Mouse (Mus musculus) c-Kit-positive CD71-positive TER-119-negative erythroid progenitor cells, embryonic 14.5 days (primary cell): ENCODE results near the gene Ahcy.
"Not testable (repeated sequence)": the region's sequence is repeated elsewhere in the genome, so short reads cannot be mapped to it uniquely, and the experiment has no call there.

ENCODE experiments used
- DNase-seq: peaks from one replicate; pipeline ENCODE4 v3.0.0-alpha.2; 2013; ENCODE audit warnings: low read depth

The Ahcy gene

DNA sequence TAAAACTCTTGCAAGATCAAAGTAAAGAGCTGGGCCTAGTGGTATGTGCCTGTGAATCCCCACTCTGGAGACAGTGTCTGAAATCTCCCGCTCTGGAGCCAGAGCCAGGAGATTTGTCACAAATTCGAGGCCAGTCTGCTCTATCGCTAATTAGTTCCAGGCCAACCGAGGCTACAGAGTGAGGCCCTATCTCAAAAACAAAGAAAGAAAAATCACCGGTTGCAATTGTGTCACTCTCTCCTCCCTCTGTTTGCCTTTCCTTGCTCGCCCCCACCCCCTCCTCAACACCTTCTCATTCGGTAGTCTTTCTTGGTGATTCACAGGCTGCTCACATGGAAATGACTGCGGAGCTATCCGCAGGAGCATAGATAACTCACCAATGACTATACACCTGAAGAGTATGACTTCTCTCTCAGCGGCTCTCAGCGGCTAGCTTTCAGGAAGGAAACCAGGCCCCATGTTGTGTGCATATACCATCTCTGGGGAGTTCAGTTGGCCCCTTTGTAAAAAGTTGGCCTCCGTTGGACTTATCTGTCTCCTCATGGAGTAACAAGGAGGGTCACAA, 551 bp upstream of the Ahcy start:
- DNase-seq, result no peak

DNA sequence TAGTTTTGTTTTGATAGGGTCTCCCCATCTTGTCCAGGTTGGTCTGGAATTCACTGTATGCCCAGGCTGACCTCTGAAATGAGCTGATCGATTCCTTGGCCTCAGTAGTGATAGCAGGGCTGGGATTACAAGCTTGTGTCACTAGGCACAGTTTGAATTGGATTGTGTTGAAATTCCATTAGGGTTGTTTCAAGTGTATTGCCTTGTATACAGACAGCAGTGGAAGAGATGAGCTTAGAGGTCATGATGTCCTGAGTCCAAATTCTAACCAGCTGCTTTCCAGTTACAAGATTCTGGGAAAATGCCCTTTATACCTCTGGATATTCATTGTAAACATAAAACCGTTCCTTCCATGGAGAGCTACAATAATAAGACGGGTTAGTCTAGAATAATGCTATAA, 950 bp downstream of the Ahcy start:
- no peak for DNase-seq

DNA sequence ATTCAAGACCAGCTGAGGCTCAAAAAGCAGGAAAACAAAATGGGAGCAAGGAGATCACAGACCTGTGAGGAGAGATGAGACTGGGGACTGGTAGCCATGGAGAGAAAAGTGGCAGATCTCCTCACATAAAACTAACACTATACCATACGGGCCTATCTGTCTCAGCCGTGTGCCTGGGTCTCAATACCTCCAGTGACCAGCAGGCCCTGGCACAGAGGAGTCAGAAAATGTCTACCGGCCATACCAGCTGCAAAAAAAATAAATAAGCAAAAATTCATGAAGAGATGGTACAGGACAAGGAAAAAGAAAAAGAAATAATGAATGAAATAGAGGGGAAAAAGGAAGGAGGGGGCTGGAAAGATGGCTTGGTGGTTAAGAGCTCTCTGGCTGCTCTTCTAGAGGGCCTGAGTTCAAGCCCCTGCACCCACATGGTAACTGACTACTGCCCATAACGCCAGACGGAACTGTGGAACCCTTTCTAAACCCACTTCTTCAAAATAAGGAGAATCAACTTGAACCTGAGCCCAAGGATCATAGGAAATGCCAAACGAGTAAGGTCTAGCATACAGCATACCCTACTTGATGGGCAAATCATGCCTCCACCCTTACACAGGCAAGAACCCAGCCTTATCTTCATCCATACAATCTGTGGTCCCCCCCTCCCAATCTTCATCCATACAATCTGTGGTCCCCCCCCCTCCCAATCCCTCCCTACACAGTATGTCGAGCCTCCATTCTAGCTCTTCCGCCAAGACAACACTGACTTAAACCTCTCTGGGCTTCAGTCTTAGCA, 1.7 kb downstream of the Ahcy start:
- no peak for DNase-seq

DNA sequence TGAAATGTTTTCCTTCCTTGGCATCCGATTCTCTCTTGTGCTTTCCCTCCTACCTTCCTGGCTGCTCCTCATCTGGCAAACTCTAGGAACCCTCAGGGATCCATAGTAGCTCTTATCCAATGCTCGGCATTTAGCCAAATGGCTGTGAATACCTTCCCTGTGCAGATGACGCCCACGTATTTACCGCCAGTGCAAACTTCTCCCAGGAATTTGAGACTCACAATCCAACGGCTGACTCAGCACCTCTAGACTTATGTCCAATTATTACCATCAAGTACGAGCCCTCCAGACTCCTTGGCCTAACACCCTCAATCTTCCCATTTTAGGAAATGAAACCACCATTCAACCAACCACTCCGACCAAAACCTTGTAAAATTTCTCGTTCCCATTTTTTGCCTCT, 3.3 kb downstream of the Ahcy start:
- DNase-seq, result no peak

DNA sequence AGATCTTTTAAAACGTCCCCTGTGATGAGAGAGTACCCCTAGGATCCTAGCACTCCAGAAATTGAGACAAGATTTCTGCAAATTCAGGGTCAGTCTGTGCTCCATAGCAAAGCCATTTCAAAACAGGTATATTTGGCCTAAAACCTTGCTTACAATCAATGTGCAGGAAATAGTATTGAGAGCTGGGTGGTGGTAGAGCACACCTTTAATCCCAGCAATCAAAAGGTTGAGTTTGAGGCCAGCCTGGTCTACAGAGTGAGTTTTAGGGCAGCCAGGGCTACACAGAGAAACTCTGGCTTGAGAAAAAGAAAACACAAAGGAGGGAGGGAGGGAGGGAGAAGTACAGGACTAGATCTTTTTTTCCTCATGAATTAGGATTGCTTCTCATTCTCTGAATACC, 16.9 kb downstream of the Ahcy start:
- no peak for DNase-seq

DNA sequence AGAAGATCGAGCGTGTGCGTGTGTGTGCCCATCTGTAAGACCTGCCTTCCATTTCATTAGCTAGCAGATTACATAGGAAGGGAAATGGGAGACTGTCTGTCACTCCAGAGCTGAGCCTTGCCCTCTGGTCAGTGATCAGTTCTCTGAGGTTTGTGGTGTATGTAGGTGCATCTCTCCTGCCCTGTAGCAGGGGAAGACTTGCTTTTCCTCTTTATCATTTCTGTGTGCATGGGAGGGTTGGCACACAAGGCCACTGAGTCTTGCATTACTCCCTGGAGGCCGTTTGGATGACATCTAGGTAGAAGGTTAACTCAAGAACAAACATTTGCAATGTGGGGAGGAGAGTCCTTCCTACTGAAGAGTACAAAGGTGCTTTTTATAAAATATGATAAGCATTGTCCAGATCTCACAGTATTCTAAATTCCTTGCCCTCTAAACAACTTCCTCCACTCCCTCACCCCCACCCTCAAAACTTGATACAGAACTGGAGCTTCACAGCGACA, 18.2 kb downstream of the Ahcy start:
- no peak for DNase-seq

DNA sequence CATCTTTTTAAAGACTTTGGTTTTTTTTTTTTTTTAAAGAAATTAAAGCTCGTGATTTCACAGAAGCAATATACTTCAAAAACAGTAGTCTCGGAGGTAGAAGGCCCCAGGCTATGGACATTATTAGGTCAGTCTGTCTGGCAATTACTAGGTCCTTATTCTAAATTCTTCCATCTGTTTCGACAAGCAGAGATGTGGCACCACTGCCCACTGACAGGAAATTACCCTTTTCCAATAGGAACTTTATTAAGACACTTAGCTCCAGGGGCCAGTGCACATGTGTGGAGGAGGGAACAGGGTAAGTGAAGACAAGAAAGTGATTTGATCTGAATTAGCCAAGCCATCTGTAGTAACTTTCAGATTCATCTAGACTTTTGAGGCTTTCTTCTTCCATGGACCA, 19.6 kb downstream of the Ahcy start:
- DNase-seq, result no peak

DNA sequence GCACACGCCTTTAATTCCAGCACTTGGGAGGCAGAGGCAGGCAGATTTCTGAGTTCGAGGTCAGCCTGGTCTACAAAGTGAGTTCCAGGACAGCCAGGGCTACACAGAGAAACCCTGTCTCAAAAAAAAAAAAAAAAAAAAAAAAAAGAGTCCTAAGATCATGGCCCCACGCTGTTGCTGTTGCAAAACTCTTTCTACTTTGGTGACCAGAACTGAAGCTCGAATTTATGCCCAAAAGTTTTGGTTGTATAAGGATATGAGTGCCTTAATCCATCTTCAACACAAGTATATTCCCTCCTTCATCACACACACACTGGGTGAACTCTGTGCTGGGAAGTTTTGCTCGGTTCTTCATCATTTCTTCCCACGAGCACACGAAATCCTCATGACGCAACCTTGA, 20.8 kb downstream of the Ahcy start:
- DNase-seq, result not testable (repeated sequence)

DNA sequence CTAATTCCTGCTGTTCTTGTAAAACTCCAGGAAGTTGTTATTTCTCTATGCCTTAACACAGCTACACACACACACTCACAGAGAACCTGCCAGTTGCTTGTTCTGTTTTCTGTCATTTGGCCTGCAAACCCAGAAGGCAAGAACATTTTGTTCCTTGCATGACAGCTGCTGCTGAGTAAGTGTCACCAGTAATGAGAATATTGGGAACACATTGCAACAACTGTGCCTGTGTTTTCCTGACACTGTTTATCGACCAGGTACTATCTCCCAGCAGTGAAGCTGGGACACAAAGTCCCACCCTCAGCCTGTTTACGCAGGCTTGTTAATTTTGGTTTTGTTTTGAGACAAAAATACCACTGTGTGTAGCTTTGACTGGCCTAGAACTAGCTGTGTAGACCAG, 21.6 kb downstream of the Ahcy start:
- DNase-seq, result no peak

DNA sequence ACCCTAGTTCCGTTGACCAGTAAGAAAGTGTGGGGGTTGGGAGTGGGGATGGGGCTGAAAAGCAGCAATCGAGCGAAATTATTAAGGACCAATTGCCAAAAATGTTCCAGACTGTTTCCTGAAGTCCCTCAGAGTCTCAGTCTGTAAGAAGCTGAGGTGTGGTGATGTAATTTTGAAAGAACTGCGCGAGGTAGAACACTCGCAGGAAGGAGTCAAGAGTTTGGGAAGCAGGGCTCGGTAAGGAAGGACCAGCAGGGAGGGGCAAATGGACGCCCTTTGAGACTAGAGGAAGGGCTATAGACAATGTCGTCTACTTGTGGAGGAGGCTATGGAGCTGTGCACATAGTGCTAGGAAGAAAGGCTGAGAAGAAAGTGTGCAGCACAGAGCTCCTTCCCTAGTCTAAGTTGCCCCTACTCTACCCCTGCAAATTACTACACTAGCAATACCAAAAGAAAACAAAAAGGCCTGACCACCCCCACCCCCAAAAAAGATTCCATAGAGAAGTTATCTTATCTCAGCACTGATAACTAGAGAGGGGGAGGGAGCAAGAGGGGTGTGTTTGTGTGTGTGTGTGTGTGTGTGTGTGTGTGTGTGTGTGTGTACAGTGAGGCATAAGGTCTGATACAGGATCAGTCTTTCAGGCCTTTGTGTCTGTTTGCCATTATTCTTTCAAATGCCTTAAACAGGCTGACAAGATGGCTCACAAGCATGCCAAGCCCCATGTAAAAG, 22.5 kb downstream of the Ahcy start:
- no peak for DNase-seq

DNA sequence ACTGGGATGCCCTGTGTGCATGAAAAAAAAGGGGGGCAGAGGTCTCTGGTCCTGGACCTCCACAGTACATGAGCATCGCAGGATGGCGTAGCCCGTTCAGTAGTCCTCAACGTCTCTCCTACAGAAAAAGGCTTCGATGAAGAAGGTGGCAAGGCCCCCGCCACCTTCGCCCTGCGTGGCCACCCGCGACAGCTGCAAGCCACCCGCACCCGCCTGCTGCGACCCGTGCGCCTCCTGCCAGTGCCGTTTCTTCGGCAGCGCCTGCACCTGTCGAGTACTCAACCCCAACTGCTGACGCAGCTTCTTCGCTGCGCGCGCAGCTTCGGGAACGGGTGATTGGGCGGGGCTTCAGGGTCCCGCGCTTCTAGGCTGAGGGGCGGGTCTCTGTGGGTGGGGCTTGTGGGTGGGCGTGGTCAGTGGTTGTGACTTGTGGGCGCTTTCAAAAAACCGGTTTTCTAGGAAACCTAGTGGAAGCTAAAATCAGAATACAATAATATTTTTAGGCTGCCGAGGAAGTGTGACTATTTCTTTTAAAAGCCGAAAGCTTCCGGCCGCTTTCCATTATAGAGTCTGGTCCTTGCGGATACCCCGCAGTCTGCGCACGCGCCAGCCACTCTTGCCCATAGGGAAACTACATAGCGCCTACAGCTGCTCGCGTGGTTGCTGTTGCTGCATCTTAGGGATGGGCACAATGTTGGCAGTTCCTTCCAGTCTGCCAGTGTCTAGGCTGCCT, 23.6 kb downstream of the Ahcy start:
- DNase-seq, result peak; percentile 95

DNA sequence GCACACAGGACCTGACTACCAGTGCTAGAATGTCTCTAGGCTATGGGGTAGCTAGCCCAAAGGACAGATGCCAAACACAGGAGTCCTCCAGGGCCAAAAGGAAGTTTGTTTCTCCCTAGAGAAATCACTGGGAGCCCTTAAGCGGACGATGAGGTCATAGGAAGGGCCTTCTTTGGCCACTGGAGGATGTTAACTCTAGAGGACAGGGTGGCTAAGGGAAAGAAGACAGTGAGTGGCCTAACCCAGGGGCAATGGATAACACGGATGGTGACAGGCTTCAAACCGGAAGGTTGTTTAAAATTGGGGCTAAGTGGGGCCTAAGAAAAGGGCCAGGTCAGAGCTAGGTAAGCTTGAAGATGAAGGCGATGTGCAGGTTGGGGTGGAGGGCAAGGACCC, 24.2 kb downstream of the Ahcy start:
- no peak for DNase-seq

DNA sequence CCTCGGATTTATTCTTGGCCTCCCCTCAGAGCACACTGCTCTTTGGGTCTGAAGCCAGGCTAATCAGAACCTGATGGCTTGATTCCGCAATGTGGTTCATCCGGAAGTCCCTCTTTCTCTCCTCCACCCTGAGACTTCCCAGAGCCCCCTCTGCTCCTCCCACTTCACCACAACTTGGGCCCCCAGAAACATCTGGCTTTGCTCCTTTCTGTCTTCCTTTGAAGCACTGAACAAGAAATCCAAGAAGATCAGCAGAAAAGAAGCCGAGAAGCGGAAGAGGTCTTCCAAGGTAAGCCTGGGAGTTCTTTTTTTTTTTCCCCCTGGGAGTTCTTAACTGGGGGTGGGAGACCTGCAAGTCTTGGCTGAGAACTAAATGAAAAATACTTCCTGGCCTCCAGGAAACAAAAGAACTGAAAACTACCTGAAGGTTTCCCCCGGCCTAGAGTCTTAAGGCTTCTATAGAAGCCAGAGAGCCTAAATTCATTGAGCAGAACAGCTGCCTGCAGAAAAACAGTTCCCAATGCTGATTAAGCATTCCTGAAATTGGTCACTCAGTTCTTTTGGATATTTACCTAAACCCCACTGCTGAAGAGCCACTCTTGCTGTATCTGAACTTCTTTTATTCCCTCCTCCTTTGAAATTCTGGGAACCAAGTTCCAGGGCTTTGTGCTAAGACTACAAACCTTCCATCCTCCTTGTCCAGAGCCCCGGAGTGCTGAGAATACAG, 26.7 kb downstream of the Ahcy start:
- no peak for DNase-seq

DNA sequence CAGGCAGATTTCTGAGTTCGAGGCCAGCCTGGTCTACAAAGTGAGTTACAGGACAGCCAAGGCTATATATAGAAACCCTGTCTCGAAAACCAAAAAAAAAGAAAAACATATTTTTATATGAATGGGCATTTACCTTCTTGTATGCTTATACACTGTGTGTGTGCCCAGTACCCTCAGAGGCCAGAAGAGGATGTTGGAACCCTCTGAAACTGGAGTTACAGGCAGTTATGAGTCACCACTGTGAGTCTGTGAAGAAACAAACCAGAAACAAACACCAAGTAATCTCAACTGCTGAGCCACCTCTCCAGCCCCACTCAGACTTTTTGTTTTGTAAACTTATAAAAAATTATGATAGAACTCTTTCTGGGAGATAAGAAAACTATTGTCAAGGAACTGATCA, 27.5 kb downstream of the Ahcy start:
- DNase-seq, result no peak

DNA sequence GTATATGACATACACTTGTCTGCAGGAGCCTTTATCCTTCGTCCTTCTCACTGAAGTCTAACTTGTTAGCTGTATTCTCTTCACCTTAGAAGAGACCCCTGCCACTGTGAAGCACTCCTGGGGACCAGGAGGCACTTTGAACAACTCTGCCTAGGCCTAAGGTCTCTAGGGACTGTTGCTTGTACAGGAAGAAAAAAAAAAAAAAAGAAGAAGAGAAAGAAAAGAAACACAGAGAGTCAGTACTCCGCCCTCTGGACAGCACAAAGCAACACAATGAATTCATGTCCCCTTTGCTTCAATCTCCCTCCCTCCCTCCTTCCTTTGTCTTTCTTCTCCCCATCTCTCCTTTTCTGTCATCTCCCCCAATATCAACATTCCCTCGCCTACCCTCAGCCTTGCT, 29.2 kb downstream of the Ahcy start:
- no peak for DNase-seq

DNA sequence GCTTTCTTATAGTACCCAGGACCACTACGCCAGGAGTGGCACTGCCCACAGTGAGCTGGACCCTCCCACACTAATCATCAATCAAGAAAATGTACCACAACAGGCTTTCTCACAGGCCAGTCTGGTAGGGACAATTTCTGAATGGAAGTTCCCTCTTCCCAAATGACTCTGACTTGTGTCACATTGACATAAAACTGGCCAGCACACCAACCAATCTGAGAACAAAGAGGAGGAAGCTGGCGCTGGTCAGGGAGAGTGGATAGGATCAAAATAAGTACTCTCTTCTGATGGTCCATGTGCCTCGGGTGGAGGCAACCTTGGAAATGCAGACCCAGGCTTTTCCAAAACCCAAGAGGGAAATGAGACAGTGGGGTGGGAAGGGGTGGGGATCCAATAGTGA, 29.8 kb downstream of the Ahcy start:
- DNase-seq, result no peak

DNA sequence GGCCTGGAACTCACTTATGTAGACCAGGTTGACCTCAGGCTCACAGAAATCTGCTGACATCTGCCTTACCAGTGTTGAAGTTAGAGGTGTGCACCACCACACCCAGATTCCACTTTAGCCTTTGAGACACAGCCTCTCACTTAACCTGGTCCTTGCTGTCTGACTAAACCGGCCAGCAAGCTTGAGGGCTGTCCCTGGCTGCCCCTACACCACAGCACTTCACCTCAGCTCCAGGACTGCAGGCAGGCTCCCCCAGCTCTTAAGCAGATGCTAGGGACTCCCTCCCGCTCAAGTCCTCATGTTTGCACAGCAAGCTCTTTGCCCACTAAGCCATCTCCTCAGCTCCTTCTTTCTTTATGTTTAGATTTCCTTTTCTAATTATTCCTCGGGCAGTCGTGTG, 34.3 kb downstream of the Ahcy start:
- no peak for DNase-seq

DNA sequence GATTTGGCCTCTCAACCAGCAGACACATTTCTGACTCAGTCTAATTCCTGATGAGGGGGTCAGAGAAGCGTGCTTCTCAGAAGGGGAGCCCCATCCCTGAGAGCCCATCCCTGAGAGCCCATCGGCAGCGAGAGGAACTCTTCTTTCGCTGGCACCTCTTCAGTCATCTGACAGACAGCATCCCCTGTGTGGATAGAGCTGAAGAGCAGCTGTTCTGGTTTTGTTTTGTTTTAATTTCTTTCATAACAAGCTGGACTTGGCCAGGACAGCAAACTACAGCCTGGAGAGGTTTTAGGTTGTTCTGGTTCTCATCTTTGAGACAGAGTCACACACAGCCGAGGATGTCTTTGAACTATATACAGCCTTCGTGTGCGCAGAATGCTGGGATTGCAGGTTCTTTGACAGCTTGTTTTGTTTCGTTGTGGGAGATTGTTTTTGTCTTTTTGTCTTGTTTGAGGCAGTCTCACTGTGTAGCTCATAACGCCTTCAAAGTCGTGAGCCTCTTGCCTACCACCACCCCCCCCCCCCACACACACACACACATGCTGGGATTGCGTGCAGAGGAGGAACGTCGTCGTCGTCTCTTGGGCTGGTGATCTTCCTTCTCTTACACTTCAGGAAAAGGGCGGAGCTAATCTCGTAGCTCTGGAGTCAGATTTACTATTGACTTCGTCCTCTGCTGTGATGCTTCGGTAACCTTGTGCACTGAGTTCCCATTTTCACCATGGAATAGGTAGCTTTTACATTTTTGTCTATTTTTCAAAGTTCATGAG, 41.2 kb downstream of the Ahcy start:
- DNase-seq, result no peak

DNA sequence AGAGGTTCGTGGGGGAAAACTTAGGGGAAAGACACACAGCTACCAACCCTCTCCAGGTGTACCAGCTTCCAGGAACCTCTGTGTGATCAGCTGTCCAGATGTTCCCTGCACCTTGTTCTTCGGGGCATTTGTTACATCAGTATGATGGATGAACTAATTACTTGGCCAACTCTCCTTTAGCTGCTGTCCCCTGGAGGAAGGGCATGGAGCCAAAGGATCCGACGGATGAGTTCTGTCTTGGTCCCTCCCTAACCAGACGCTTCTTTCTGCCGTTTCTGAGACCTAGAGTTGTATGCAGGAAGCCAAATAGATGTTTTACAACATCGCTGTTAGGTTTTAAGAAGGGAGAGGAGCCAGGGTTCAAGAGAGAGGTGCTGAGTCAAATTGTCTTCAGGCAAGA, 43.5 kb downstream of the Ahcy start:
- DNase-seq, result no peak

DNA sequence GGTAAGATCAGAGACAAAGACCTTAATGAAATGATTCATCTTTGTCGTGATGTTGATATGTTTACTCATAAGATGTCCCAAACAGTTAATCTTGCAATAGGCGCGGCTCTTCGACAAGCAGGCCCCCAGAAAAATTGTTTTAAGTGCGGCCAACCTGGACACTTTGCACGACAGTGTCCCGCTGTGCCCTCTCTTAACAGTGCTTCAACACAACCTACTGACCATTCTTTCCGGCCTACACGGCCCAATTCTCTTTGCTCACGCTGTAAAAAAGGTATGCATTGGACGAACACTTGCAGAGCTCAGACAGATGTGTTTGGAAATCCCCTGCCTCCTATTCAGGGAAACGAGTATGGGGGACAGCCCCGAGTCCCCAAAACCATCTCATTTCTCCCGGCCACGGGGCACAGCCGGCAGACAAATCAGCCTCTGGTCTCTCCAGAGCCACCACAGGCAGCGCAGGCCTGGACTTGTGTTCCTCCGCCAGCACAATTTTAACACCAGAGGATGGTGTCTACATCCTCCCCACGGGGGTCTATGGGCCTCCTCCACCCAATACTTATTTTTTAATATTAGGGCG, 54.0 kb downstream of the Ahcy start:
- DNase-seq, result not testable (repeated sequence)

DNA sequence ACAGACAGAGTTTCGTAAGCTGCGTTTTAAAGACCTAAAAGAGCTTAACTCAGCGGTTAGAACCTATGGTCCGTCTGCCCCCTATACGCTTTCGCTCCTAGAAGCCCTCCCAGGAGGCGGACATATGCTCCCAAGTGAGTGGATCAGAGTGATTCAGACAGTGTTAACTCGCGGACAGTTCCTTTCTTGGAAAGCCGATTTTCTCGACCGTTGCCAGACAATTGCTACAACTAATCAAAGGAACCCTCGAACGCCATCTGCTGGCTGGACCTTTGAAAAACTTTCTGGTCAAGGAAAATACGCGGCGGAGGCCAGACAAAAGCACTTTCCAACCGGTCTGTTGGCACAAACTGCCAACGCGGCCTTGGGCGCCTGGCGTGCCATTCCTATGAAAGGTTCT, 54.6 kb downstream of the Ahcy start:
- DNase-seq, result peak; percentile 67
